Mouse (Mus musculus) lung, postnatal 25 days (tissue): ENCODE measurements around the gene Zbtb8os.

Experiments used
- DNase-seq: peaks from one replicate; pipeline ENCODE4 v3.0.0; 2022; ENCODE audit warnings: low spot score

Zbtb8os gene

DNA sequence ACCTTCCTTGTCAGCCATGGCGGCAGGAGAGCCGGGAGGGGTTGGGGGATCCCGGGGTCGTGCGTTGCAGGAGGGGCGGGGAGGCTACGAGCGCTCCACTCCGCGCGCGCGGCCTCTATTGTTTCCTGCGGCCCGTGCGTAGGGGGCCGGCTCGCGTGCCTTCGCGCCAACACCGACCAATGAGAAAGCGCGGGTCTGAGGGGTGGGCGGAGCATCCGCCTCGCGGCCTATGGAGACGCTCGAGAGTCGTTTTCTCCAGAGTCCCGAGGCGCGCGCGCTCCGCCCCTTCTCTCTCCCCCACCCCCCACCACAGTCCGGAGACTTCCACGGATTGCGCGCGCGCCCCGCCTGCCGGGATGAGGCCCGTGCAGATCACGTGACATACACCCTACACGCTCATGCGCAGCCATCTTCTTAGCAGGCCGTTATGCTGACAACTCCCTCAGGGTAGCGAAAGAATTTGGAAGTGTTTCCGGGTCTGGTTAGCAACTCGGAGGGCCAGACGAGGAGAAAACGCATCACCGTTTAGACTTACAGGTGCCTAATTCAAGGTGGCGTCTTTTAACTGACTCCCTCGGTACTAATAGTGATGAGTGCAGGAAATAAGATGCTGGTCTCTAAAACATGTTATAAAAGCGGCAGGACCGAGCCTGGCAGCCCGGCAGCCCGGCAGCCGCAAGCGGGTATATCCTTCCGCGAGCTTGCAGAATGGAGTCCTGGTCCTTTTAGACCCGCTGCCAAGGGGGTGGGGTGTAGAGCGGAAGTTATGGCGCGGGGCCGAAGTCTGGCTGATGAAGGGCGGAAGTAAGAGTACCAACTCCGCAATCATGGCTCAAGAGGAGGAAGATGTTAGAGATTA is at the start of gene Zbtb8os, which contains the start of gene Rbbp4:
Gene Zbtb8os (plus strand): TSS at position 480 of the 859 bp plus-strand sequence.
Gene Rbbp4 (minus strand): TSS at position 155 of the 859 bp plus-strand sequence.
- peak; percentile 98 for DNase-seq

DNA sequence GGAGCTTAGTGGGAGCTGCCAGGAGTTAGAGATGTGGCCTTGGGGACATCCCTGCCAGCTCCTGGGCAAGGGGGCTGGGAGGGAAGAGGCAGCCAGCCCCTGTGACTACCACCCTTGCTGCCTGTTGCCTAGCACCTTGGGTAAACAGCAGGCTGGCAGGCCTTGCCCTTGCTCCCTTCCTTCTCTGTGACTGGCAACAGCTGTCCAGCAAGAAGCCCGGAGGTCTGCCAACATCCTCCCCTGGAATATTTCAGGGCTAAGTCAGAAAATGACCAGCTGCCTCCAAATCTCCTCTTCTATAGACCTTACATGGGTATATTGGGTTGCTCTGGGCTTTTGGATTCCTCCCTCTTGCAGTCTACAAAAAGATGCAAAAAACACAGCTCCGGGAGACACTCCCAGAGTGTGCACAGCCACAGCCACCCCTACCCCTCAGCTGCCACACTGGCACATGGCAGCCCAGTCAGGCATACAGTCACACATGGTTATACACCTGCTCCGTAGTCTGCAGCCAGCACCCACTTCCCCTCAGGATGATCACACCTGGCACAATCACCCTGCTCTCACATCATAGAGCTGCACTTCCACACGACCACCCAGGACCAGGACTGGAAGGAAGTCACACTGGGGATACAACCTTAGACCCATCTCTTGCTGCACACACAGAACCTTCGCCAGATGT is 49.4 kb upstream of the Zbtb8os start:
- DNase-seq, result no peak

DNA sequence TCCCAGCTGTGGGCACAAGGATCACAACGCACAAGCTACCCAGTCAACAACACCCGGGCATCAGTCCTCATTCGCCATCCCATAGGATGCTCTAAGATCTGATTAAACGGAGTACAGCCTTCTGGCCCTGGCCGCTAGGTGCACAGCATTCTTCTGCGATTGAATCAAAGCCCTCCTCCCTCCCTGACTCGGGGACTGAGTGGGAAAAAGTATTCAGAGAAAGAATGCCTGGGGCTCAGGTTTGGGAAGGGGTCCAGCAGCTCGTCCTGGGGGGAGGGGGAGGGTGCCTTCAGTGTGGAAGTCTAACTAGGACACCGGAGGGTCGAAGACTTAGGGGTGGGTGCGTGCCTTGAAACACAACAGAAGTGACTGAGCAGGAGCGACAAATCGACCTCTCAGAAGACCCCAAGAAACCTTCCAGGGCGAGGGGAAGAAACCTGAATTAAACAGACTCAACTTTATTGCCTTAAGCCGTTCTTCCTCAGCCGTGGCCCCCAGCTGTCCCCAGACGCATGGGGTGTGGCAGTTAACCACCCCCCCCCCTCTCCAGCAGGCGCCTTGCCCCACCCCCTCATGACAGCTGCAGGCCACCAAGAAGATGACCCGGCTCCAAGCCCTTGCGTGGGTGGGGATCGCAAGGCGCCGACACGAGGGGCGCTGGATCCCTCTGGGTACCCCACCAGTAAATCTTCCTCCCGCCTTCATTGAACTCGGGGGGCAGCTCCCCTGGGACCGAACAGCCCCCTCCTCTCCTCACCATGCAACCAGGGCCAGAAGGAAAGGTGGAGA is 48.6 kb upstream of the Zbtb8os start:
- no peak for DNase-seq

DNA sequence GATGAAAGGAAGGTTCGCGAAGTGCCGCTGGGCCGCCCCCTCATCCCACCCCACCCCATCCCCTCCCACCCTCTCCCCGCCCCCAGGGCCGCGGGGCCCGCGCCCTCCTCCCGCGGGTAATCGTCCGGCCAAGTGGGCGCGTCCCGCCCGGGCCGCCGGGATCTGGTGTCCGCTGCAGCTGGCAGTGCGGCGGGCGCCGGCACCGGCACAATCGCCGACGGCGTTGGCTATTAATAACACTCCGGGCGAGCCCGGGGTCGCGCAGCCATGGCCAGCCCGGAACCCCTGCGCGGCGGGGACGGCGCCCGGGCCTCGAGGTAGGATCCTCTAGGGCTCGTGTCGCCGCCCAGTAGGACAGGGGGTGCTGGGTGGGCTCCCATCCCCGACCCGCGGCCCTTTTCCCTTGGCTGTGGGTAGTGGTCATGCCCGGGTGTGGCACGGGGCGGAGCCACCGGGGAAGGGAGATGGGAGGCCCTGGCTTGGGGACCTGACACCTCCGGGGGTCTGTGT is 48.0 kb upstream of the Zbtb8os start, which contains the start of gene Sync:
Gene Sync (plus strand): TSS at position 146 of the 510 bp plus-strand sequence.
- no peak for DNase-seq

DNA sequence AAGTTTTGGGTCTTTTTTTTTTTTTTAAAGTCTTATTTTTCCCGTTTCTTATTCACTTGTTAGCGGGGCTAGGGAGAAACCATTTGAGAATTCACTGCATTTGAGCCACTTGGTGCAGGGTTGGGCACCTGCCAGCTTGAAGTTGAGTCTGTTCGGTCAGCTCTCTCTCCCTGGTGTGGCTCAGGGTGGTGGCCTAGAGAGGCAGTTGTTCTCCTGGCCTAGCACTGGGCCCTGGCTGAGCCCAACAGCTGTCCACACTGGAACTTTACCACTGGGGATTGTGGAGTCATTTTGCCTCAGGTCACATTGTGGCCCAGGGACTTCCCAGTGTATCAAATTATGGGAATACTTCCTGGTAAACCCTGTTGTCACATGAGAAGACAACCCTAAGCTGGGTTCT is 47.4 kb upstream of the Zbtb8os start:
- DNase-seq, result no peak

DNA sequence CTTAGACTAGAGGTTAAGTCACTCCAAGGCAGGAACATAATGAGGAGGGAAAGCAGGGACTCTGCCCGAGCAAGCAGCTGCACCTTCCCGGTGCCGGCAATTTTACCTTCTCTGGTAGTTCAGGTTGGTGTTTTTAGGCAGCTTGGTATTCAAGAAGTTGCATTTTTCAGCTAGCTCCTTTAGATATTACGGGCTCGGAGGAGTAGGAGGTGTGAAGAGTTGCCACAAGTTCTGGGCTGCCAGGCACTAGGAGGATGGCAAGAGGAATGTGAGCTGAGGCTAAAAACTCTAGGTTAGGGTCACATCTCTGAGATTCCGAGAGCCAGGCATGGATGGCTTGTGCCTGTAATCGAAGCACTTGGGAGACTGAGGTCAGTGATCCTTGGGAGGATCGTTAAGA is 45.8 kb upstream of the Zbtb8os start:
- DNase-seq, result no peak

DNA sequence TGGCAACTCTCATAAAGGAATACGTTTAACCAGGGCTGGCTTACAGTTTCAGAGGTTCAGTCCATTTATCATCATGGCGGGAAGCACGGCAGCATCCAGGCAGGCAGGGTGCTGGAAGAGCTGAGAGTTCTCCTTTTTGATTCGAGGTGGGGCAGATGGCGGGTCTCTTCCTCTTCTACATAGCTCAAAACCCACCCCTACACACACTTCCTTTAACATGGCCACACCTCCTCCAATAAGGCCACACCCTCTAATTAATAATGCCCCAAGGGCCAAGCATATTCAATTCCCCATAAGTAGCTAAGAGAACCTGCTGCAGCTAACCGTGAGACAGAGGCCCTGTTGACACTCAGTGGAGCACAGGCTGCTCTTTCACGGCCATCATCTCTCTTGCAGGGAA is 42.7 kb upstream of the Zbtb8os start:
- DNase-seq, result no peak

DNA sequence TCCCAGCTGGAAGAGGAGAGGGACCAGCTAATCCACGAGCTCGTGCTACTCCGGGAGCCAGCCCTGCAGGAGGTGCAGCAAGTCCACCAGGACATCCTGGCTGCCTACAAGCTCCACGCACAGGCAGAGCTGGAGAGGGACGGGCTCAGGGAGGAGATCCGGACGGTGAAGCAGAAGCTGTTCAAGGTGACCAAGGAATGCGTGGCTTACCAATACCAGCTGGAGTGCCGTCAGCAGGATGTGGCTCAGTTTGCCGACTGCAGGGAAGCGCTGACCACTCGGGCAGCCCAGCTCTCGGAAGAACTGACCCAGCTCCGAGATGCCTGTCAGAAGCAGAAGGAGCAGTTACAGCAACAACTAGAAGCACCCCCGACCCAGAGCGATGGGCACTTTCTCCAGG is 41.8 kb upstream of the Zbtb8os start:
- DNase-seq, result no peak

DNA sequence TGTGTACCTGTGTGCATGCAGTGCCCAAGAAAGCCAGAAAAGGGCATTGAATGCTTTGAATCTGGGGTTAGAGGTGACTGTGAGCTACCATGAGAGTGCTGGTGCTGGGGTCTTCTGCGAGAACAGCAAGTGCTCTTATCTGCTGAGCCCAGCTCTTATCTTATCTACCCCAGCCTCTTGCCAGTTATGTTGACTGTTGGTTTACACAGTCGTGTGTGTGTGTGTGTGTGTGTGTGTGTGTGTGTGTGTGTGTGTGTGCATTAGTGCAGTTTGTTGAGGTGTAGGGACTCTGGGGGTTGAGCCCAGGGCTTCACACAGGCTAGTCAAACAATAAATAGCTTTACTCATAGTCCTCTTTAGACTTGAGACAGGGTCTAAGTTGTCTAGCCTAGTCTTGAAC is 40.3 kb upstream of the Zbtb8os start:
- DNase-seq, result no peak

DNA sequence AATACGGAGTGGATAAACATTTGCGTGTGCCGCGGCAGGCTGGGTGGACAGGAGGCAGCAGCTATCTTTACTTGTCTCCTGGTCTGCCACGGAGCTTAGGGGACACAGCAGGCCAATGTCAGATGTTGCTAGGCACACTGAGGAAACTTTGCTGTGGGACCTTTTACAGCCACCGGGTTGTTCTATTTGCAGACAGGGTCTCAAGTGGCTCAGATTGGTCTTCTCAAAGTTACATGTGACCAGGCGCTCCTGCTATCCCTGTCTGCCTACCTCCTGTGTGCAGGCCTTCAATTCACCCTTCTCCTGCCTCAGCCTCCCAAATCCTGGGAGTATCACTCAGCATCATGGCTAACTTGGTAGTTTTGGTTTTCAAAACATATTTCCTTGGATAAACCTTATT is 39.4 kb upstream of the Zbtb8os start:
- DNase-seq, result no peak

DNA sequence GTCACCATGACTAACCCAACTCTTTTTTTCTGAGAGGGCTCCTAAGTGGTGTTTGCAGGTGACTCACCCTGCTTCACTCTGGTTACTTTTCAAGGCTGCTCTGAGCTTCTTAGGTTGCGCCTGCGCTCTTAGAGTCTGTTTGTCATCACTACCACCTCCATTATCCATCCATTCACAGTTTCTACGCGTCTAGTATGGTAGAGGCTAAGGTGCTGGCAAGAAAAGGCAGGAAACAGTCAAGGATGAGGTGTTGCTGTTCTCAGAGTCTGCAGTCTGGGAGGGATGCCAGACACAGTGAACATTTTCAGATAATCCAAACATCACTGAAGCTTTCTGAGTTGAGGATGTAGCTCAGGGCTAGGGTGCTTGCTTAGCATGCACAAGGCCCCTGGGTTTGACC is 37.8 kb upstream of the Zbtb8os start:
- no peak for DNase-seq

DNA sequence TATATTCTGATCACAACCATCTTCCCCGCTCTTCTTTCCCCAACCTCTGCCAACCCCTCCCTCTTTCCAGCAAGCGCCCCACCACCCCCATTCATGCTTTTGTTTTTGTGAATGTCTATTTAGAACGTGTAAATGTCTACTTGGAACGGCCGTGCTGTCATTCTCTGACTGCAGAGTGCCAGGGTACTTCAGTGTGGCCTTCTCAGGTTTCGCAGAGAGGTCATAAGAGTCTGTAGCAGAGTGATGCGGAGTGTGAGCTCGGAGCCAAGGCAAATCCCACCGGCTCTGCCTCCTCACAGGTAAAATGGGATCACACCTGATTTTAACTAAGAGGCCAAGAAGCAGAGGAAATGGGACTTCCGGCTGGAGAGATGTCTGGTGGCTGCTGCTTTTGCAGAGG is 36.4 kb upstream of the Zbtb8os start:
- no peak for DNase-seq

DNA sequence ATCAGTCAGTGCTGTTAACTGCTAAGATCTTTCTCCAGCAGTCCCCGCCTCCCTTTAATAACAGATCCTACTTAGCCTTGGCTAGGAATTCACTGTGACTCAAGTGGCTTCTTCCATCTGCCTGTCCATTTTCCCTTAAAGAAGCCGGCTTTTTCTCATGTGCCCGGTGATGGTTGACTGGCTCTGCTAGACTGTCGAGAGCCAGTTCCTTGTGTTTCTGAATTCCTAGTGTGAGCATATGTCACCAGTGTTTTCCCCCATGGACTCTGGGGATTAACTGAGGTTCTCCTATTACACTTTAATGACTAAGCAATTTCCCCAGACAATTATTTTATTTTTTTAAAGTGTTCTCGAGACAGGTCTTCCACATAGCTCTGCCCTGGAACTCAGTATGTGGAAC is 32.1 kb upstream of the Zbtb8os start:
- no peak for DNase-seq

DNA sequence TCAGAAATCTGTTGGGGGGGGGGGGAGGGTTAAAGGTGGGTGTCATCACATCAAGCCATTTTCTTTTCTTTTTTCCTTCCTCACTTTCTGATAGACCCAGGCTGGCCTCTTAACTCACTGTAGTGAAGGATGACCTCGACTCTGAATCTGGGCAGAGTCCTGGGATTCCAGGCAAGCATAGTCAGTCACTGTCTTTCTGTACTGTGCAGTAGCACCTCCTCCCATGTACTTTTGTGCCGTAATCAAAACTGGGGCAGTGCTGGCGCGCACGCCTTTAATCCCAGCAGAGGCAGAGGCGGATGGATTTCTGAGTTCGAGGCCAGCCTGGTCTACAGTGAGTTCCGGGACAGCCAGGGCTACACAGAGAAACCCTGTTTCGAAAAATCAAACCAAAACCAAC is 31.7 kb upstream of the Zbtb8os start:
- DNase-seq, result no peak

DNA sequence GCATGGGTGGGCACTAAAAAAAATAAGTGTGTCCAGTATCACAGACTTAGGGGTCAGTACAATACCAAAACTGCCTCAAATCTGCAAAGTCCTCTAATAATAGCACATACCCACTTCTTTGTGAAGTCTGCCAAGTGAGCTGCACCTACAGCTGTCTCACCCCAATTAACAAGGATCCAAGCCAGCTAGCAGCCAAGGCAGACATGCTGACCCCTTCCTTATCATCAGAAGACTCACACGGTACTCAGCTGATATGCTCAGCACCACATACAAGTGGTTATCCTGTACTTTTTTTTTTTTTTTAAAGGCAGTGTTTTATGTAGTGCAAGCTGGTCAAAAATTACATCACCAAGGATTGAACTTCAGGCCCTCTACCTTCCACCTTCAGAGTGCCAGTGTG is 31.2 kb upstream of the Zbtb8os start:
- no peak for DNase-seq

DNA sequence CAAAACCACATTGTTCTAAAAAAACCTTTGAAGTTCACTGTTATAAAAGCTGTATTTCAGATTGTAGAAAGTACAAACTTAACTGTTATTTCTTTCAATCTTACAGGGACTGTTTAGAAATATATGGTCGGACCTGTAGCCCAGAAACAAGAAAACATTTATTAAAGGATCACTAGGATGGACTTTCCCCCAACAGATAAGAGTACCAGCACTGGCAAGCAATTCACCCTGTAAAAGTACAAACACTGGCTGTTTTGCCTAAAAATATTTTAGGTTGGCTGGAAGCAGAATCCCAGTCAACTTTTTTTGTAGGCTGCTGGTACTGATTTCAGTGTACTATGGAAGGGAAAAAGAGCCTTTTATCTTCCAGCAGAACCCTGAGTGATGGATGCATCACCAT is 27.6 kb upstream of the Zbtb8os start:
- no peak for DNase-seq

DNA sequence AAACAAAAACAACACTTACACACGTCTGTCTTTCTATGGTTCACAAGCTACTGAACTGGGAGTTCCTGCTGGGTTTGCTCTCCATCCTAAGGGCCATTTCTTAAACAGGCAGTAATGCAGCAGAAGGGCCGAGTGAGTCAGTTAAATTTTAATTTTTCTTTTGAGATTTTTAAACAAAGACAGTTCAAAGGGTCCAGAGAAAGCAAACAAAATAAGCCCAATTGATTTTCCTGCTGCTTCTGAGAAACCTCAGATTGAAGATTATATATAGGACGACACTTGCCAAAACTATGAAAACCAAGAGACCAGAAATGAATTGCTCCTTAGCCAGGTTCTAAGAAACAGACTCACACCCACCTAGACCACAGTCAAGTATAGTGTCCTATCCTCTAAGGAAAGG is 21.6 kb upstream of the Zbtb8os start:
- DNase-seq, result no peak

DNA sequence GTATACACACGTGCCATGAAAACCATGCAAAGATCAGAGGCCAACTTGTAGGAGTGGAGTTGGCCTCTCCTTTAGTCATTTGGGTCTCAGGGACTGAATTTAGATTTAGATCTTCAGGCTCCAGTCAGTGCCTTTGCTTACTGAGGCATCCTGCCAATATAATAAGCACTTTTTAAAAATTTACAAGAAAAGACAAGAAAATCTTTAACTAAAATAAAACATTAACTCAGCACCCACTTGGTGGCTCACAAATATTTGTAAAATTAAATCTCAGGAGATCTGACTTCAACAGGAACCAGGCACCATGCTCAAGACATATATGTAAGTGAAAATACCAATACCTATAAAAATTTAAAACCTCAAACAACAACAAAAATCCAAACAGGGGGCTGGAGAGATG is 14.6 kb upstream of the Zbtb8os start:
- no peak for DNase-seq

DNA sequence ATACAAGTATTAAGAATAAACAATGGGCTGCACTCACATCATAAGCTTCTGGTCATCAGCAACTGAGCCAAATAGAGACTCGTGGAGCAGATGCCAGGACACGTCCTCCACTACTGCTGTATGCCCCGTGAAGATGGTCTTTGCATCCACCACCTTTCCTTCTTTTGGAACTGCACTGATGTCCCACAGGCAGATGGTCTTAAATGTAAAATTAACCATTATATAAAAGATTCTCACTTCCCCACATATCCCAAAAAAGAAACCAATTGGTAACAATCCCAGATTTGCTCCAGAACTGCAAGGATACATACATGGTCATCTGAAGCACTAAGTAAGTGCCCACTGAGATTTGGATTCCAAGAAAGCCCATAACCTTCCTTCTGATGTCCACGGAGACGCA is 13.5 kb upstream of the Zbtb8os start:
- DNase-seq, result no peak

DNA sequence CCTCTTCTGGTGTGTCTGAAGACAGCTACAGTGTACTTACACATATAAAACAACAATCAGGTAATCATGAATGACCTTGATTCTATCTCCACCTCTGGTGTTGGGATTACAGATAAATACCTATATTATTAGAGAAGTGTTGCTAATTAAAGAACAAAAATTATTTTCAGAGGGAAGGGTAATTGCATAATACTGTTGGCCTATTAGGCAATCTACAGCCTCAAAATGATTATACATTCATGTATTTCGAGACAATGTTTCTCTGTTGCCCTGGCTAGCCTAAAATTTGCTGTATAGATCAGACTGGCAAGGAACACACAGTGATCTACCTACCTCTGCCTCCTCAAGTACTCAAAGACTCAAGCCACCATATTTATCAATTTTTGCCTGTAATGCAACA is 12.0 kb upstream of the Zbtb8os start:
- no peak for DNase-seq

DNA sequence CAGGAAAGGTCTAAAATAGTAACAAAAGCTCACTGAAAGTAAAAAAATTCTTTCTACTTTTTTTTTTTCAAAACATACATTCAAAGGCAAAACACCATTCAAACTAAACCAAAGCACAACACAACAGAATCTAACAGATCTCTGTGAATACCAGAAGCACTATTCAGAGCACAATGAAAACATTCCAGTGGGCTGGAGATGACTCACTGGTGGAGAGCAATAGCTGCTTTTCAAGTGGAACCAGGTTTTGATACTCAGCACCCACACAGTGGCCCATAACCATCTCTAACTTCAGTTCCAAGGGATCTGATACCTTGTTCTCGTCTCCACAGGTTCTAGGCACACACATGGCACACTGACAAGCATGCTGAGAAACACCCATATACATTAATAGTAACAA is 10.7 kb upstream of the Zbtb8os start:
- DNase-seq, result peak; percentile 9

DNA sequence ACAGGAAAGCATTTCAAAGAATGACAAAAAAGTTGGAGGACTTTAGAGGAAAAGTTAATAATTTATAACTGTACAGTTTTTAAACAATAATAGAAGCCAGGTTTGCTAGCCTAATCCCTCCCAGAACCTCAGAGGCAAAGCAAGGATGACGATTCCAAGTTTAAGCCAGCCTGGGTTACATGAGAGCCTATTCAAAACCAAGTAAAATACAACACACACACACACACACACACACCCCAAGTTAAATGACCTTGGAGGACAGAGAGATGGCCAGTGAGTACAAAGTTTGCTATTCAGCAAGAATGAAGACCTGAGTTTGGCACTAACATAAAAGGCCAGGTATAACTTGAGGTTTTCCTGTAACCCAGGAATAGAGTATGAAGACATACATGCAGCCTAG is 9.3 kb upstream of the Zbtb8os start:
- DNase-seq, result no peak

DNA sequence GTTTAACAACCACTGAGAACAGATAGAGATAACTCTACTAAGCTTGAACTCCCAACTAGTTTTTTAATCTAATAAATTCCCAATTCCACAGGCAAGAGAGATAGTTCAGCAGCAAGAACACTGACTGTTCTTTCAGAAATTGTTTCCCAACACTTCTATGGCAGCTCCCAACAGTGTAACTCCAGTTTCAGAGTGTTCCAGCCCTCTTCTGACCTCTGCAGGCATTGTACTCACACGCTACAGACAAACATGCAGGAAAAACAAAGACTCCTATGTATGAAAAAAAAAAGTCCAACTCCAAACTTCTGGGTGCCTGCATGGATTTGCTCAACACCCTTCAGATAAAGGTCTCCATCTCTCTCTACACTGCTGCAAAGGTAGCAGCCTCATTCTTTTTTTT is 2.6 kb upstream of the Zbtb8os start:
- DNase-seq, result no peak
